Mouse (Mus musculus) embryonic fibroblast, embryonic 13.5 days (primary cell): Measurements from ENCODE around the gene Rpp21. TPM values are rescaled to one million over a fixed set of nuclear protein-coding genes. Genes with fewer than 3 reads are reported as not detected.

ENCODE experiments used
- H3K27ac ChIP-seq: 2 replicates; pipeline ENCODE4 v1.5.1; 2012; ENCODE audit warnings: low read length, control low read depth, inconsistent platforms; ENCODE audit not compliant: insufficient read depth
- H3K4me1 ChIP-seq: 2 replicates; pipeline ENCODE4 v1.6.1; 2011; ENCODE audit warnings: low read length; ENCODE audit not compliant: control insufficient read depth, insufficient read depth
- H3K4me3 ChIP-seq: 2 replicates; pipeline ENCODE4 v1.5.1; 2011; ENCODE audit warnings: mild to moderate bottlenecking, control low read depth, low read length; ENCODE audit not compliant: insufficient read depth
- CTCF ChIP-seq: IDR thresholded peaks from 2 replicates; pipeline ENCODE4 v1.5.1; 2011; ENCODE audit warnings: mild to moderate bottlenecking, control low read depth, low read length, moderate library complexity, borderline replicate concordance; ENCODE audit not compliant: insufficient read depth
- POLR2A ChIP-seq: IDR thresholded peaks from 2 replicates; pipeline ENCODE4 v1.6.1; 2011; ENCODE audit warnings: low read depth, mild to moderate bottlenecking, control low read depth, low read length, moderate library complexity
- polyA plus RNA-seq: library from polyadenylated mRNA; stranded (reverse); fragments of >200 nt; gene quantifications from 2 replicates; pipeline ENCODE4 v1.2.4, GENCODE M21; 2011; ENCODE audit warnings: low read depth; ENCODE audit not compliant: missing spikeins, insufficient read length

The Rpp21 gene
- polyA plus RNA-seq: 19.5 and 20.3 TPM in 2 replicates

DNA sequence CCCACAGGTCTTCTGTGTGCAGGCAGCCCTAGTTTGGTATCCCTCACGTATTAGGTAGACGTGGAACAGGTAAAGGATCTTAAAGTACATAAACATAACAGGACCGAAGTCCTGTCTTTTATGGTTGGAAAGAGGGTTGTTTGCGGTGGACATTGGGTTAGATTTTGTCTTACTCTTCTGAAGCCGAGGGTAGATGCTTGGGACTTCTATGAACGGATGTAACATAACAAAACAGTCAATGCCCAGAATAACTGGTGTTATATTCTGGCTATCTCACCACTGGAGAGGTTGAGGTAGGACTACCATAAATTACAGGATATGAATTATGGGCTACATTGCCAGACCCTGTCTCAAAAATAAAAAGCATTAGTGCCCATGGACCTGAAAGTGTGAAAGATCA lies at the start of gene Rpp21:
Gene Rpp21 (minus strand): TSS at position 101 of the 400 bp plus-strand sequence.
- TF ChIP-seq POLR2A: no peak
- TF ChIP-seq CTCF: no peak
- H3K4me1 ChIP-seq: no peaks in the 10 kb centered on the region
- no peak within 1 kb of the TSS for H3K27ac ChIP-seq
- H3K4me3 ChIP-seq: peak within 1 kb of the TSS; percentile 59

DNA sequence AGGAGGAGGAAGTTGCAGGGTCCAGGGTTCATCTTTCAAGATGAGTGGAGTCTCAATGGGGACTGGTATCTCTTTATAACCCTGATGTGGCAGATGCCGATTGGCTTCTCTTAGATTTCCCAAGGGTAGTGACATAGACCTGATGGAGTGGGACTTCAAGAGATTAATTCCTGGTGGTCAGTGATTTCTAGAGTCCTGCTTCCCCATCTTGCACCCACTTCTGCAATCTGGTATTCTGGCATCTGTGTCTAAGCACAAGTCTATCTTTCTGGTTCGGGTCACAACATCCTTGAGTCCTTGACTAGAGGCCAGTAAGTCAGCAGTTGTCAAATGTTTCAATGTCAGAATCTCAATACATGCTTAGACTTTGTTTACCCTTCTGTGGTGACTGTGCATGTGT lies 28.5 kb upstream of the Rpp21 start, which contains the start of gene H2-M10.2:
Gene H2-M10.2 (minus strand): TSS at position 101 of the 400 bp plus-strand sequence.
- TF ChIP-seq POLR2A (no peak), CTCF (no peak)

DNA sequence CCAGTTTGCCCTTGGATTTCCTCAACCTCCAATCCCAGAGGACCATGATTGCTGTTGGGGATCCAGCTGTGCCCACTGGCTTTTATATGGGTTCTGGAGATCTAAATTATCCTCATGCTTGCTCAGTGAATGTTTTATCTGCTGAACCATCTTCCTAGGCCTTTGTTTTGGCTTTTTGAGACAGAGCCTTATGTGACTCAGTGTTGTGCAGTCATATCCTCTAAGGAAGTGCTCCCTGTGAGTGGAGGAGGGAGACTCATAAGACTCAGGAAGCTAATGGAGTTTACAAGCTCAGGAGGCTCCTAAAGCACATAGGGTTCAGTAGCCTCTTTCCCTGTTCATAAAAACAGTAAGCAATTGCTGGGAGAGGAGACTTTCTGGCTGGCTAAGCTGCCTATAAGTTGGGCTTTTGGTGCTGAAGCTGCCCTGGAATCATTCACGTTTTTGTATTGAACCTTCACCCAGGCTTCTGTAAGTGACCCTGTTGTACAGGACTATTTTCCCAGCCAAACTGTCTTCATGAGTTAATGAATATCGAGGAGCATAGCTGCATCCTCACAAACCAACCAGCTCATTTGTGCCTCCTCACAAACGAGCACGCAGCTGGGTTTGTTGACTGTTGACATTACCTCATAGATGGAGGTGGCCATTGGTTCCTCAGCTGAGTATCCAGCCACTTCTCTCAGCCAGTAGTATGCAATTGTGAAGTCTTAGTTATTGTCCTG lies 23.8 kb upstream of the Rpp21 start:
- H3K4me1 ChIP-seq: no peaks in the 10 kb centered on the region
- no peak overlapping the region for H3K4me3 ChIP-seq
- TF ChIP-seq CTCF: no peak
- TF ChIP-seq POLR2A: no peak
- H3K27ac ChIP-seq: no peak overlapping the region

More for the DNA sequence above, 28.5 kb upstream of the Rpp21 start, which contains the start of gene H2-M10.2:
- H3K4me1 ChIP-seq: no peaks in the 10 kb centered on the region
- H3K4me3 ChIP-seq: no peak within 1 kb of the TSS
- no peak within 1 kb of the TSS for H3K27ac ChIP-seq

DNA sequence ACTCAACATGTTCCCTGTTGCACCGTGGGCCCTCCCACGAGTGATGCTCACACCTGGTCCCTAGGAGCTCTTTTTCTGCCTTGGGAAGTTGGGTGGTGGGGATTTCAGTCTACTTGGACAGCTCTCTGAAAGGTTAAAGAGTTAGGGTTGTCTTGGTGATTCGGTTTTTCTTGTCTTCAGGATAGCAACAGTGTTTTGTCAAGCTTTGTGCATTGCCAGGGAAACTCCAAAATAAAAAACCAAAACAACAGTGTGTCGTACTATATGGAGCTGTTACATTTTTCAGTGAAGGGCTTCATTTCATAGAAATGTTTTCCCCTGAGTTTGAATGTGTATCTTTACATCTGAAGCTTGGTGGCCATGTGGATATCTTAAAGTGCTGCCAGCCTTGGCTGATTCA lies 16.9 kb upstream of the Rpp21 start:
- no peak overlapping the region for H3K27ac ChIP-seq
- H3K4me3 ChIP-seq: no peak overlapping the region
- peaks cover 9% of the 10 kb centered on the region; the same call in 1 of the 2 replicates for H3K4me1 ChIP-seq
- TF ChIP-seq CTCF (no peak), POLR2A (no peak)

DNA sequence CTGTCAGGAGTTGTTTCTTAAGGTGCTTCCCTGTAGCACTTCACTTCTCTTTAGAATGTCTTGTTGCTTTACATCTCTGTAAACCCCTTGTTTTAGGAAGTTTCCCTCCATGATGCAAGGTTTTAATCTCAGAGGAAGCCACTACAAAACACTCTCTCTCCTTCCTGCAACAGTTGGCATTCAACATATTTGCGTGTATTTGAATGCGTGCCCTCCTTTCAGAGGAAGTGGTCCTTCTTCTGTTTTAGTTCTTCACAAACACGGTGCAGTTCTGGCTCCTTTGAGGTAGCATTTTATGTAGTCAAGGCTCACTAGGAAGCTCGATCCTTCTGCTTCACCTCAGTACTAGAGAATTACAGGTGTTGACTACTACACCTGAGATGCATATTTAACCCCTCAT lies 15.9 kb upstream of the Rpp21 start:
- Histone ChIP-seq H3K27ac (no peak overlapping the region), H3K4me1 (peaks cover 10% of the 10 kb centered on the region; the same call in 1 of the 2 replicates), H3K4me3 (peak overlapping the region; percentile 8; the same call in 1 of the 2 replicates)
- TF ChIP-seq POLR2A: no peak
- no peak for TF ChIP-seq CTCF

DNA sequence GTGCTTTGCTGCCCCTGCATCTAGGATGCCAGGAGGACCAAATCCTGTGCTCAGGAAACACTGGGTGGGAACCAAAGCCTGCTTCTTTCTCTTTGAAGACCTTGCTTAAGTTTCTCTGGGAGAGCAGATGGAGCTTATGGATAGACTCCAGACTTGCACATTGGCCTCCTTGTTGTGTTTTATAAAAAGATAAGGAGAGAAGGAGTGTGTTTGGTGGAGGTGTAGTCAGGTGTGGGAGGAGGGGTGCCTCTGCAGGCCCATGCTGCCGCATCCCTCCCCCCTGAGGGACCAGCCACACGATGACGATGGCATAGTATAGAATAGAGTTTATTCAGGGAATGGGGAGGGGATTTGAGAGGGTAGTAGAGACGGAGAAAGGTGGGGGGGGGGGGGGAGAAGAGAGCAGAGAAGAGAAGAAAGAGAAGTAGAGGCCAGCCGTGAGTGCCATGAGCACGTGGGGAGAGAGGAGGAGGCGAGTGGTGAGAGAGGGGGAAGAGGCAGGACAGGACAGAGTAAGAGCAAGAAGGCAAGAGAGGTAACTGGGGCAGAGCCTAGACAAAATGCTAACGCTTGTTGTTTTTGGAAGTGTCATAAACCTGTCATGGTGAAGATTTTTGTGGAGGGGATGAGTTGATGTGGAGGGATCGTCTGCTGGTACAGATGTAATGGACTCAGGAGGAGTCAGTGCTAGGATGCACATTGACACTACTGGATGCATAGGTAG lies 14.9 kb upstream of the Rpp21 start:
- Histone ChIP-seq H3K4me1 (peaks cover 10% of the 10 kb centered on the region; the same call in 1 of the 2 replicates), H3K4me3 (peak overlapping the region; percentile 87), H3K27ac (no peak overlapping the region)
- TF ChIP-seq CTCF: no peak
- TF ChIP-seq POLR2A: no peak

DNA sequence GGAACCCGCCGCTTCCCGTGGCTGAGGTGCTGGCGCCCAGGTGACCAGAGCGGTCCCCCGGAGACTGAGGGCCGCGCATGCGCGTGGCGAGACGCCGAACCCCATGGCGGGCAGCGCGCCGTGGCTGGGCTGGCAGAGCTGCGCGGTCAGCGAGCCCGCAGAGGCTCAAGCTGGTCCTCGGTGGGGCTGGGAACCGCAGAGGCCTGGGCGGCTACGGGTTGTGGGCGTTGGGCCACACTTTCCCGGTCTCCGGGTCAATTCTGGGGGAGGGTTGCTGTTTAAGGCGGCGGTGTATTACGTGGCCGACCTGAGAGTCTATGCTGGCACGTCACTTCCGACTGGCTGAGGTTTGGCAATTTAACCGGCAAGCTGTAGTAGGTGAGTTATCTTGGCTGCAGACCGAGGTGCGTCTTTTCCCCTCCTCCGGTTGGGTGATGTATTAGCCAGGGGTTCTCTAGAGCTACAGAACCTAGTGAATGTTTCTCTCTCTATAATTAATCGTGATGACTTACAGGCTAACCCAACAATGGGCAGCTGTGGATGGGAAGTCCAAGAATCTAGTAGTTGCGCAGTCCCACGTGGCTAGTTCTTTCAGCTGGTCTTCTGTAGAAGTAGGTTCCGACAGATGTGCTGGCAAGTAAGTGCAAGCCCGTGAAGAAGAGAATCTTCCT lies 13.9 kb upstream of the Rpp21 start, which contains the start of gene Trim39:
Gene Trim39 (minus strand): TSS at position 662 of the 671 bp plus-strand sequence.
- Histone ChIP-seq H3K4me1 (peaks cover 10% of the 10 kb centered on the region; the same call in 1 of the 2 replicates), H3K27ac (peak within 1 kb of the TSS; percentile 85), H3K4me3 (peak within 1 kb of the TSS; percentile 87)
- TF ChIP-seq CTCF (no peak), POLR2A (peak; percentile 52; the same call in 1 of the 2 replicates)

DNA sequence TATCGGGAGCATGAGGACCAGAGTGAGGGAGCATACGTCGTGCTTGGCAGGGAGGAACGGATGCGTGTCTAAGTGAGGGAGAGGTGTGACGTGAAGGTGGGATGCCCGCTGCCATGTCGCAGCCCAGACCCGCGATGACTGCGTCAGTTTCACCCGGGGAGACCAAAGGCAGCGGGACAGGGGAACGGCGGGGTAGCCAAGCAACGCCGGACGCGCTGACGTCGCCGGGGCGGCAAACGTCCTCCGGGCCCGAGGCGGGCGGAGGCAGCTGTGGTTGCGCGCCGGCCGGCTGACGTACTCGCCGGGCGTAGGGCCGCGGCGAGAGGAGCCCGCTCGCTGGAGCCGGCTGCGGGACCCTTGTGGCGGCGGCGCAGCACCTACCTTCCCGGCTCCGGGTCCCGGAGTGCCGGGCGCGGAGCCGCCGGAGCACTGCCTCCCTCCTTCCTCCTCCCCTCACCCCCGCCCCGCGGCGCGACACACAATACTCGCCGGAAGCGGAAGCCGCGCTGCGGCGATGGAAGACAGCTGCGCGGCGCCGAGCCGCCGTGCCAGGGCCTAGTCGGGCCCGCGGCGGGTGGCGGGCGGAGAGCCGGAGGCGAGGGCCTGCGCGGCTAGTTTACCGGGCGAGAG lies 13.2 kb upstream of the Rpp21 start:
- Histone ChIP-seq H3K4me3 (peak overlapping the region; percentile 87), H3K4me1 (peaks cover 10% of the 10 kb centered on the region; the same call in 1 of the 2 replicates), H3K27ac (peak overlapping the region; percentile 85)
- no peak; the same call in 1 of the 2 replicates for TF ChIP-seq CTCF
- peak; percentile 79 for TF ChIP-seq POLR2A

DNA sequence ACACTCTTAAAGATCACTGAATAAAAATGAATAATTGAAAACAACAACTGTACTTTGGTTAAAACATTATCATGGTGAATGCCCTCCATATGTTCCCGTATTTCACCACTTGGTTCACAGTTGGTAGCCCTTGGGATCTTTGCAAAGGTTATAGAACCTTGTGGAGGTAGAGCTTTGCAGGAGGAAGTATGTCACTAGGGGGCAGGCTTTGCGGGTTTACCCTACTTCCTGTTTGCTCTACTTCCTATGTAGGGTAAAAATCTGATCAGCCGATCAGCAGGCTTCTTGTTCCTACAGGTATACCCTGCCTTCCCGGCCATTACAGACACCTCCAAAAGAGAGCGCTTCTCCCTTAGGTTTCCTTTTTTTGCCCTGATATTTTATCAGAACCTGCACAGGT lies 8.0 kb upstream of the Rpp21 start:
- no peak for TF ChIP-seq POLR2A
- no peak for TF ChIP-seq CTCF
- Histone ChIP-seq H3K4me3 (no peak overlapping the region), H3K27ac (no peak overlapping the region), H3K4me1 (peaks cover 7% of the 10 kb centered on the region; the same call in 1 of the 2 replicates)
